Mouse (Mus musculus): Measurements from ENCODE around the gene Phf1.
"Not testable (repeated sequence)": the region's sequence is repeated elsewhere in the genome, so short reads cannot be mapped to it uniquely, and the experiment has no call there.

Gene Phf1

DNA sequence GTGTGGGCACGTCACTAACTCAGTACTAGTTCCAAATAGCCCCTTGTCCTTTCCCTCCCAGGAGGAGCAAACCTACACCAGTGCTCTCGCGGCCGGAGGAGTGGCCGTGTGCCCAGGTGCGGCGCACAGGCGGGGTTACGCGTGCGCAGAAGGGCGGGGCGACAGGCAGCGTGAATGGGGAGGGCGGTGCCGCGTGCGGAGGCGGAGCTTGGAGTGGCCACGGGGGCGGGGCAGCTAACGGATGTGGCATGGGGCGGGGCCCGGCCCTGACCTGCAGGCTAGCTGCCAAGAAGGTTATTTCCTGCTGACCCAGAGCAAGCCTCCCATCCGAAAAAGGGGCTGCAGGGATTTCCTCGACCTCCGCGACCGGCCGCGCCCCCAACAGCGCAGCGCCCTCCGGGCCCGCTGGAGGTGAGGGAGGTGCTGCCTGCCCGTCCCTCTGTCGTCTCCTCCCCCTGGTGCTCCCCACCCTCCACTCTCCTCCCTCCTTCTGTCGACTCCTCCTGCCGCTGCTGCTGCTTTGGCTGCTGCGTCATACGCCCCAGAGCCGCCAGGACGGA, at the start of gene Phf1:
TSS of gene Phf1 (plus strand) at position 214 of the 560 bp plus-strand sequence.
- peak; percentile 93 to 94 for DNase-seq (ENCODE audit: low spot score in 2 of 2)

DNA sequence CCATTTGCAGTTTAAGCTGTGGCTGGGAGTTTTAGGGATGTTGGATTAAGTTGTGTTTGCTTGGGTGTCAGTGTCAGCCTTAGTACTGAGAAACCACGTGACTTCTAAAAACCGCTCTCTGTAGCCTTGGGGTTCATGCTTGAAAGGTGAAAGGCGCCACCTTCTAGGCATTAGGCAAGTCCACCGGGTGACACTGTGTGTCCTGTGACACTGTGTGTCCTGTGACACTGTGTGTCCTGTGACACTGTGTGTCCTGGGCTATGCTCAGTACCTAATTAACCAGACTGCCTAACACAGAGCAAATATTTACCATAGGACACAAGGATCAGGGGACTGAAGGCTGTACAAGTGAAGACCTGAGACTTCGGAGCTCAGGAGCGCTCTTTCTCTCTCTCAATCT, 49.3 kb upstream of the Phf1 start:
- DNase-seq (ENCODE audit: low spot score in 2 of 2): no peak

DNA sequence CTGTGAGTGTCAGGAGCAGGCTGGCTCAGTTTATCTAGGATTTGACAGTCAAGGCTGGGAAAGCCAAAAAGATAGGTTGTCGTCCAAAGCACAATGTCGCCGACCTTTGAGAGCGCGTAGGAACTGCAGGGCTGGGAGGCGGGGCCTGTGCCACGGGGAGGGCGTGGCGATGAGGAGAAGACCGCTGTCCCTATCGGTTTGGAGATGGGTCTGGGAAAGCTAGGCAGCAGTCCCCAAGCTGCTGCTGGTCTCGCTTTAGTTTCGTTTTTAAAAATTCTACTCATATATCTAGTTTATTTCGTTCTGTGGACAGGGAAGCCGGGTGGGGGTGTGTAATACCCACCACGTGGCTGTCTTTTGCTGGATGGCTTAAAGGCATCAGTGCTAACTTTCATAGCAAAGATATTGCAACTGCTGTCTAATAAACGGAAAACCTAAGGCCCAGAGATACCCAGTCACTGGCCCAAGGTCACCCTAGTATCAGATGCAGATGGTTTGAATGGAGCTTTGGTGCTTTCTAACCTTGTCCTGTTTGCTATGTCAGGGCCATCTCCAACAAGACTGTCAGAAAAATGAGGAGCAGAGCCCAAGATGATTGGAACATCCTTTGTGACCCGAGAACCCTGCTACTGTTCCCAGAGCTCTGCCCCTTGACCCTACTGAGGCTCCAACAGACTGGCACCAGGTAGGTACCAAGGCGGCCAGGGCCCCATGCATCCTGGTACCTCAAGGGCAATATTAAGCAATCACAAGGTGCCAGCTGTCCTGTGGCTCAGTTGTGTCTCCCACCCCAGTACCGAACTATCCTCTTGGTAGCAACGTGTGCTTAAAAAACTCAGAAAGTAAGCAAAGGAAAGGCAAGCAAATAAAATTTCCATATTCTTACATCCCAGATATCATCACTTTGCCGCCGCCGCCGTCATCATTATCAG, 47.6 kb upstream of the Phf1 start:
- peak; percentile 27 to 37 for DNase-seq (ENCODE audit: low spot score in 2 of 2)

DNA sequence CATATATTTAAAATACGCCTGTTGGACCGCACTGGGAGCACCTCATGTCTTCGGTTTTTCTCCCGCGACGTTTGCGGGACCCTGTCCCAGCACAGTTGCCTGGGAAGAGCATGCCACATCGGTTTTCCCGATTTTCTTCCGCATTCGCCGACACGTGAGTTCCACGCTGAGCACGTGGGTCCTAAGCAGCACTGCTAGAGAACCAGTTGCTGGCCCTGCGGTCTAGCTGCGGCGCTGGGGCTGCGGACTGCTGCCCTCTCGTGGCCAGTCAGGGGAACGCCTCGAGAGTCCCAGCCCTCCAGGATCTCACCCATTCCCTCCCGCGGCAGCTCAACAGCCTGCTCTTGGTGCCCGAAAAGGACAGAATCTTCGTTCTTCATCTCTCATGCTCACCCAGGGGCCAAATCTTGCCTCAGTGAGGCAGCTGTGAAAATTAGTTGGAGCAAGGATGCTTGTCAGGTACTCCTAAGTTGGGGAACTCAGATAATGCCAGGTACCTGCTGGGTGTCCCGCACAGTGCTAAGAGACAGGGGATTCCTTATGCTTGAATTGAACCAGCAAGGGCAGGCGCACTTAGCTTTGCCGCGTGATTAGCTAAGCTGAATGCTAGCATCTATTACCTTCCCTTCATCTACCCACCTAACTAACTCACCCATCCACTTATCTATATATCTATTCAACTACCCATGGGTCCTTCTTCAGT, 46.7 kb upstream of the Phf1 start:
- DNase-seq (ENCODE audit: low spot score in 2 of 2): peak; percentile 73 to 74

DNA sequence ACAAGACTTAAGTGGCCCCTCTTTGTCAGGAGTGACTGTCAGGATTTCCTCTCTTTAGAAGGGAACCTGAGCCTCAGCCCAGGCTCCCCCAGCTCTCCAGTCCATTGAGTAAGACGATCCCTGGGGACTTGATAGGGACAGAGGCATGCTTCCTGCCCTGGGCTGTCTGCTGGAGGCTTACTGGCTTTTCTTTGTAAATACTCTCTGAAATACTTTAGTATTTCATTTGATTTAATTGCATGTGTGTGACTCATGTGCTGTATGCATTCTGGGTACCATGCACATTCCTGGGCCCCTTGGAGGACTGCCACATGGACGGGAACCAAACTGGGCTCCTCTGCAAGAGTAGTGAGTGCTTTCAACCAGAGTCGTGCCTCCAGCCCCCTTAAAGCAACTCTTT, 44.9 kb upstream of the Phf1 start:
- no peak for DNase-seq (ENCODE audit: low spot score in 2 of 2)

DNA sequence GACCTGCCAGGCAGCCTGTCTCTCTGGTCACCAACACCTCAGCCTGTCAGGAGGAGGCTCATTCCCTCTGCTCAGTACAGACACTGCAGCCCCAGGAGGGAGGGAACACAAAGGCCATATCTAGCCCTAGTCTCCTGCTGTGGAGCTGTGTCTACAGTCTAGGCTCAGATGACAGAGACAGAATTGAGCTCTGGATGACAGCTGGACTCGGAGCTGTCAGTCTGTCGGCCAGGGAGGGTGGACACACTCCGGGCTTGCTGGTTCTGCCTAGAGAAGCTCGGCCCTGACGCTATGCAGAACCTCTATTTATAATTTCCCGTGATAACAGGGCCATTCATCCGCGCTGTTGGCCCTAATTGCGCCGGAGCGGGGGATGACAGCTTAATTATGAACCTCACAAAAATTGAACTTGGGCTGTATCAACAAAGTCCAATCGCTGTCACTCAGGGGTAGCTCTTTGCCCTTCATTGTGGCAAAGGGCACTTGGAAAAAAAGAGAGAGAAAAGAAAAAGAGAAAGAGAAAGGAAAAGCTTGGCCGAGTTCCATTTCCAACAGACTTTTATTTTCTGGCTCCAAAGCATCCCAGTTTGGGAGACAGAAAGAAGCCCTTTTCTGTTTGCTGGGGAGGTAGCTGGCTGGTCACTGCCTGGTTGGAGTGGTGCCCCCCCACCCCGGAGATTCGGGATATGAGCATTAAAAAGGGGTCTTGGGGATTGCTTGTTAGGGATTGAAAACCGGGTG, 40.0 kb upstream of the Phf1 start:
- no peak for DNase-seq (ENCODE audit: low spot score in 2 of 2)

DNA sequence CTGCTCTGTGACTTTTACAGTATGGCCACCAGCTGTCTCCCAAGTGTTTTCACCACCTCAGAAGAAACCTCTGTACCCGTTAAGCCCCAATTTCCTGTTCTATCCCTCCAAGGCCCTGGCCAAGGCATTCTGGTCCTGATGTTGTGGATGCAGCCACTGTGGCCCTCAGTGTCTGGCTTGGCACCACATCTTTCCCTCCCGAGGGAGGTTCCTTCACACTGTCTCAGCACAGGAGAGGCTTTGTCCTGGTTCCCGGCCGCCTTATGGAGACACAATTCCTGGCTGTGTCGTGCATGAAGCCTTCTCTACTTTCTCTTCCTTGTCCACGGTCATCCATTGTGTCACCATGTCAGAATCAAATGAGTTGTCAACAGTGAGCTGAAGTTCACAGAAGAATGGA, 39.4 kb upstream of the Phf1 start:
- no peak for DNase-seq (ENCODE audit: low spot score in 2 of 2)

DNA sequence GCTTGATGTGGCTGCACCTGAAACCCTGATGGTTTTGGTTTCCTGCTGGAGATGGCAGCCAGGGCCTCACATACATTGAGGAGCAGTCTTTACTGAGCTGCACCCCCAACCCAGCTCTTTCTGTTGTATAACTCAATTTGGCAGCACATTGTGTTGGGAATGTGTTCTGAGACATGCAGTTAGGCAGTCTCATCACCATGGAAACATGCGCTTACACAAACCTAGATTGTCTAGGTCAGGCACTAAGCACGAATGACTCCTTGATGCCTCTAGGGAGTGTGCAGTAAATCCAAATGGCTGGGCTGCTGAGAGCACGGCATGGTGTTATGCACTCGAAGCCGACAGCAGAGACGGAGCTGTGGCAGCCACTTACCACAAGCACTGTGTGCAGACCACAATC, 38.5 kb upstream of the Phf1 start:
- peak; percentile 34 to 38 for DNase-seq (ENCODE audit: low spot score in 2 of 2)

DNA sequence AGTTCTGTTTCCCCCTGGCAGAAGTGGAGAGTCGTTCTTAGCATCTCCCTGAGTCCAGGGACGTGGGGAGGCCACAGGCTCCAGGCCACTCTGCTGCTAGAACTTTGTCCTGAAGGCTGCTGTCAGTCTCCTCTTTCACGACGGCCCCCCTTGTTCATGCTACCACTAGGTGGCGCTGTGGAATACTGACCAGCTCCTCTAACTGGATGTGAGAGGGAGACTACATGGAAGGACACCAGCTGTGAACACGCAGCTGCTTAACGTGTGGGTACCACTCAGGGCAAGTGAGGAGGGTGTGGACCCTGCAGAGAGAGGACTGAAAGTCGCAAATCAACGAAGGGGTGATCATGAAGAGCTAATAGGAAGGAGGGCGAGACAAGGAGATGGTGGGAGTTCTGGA, 37.3 kb upstream of the Phf1 start:
- DNase-seq (ENCODE audit: low spot score in 2 of 2): peak in 1 of 2 experiments; percentile 16

DNA sequence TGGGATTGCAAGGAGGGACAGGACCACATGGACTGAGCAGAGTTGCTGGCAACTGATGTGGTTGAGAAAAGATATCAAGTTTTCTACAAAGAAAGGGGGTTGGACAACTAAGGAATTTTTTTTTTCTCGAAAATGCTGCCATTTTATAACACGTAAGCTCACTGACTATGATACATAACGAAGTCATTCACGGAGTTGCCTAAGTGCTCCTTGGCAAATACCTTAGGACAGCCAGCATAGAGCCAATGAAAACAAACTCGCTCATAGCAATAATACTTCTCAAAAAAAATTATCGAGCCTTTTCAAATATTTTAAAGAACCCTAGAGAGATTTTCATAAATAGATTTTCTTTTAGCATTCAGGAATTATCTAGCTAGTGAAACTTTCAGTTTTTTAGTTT, 31.9 kb upstream of the Phf1 start:
- DNase-seq (ENCODE audit: low spot score in 2 of 2): no peak

DNA sequence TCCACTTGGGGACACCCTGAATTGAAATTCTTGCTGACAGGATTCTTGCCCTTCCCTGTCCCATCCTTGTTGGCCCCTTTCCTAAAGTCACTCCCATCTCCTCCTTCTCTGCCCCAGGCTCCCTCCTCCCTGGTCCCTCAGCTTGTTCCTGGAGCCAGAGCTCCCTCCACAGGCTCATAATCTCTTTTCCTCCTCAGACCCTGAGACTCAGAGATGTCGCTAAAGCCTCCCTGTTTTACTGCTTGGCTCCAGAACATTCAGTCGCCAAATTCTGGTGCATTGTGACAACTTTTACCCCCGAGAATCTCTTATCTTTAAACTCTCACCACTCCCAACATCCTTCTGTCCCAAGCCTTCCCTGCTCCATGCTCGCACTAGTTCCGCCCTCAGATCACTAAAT, 28.5 kb upstream of the Phf1 start:
- no peak for DNase-seq (ENCODE audit: low spot score in 2 of 2)

DNA sequence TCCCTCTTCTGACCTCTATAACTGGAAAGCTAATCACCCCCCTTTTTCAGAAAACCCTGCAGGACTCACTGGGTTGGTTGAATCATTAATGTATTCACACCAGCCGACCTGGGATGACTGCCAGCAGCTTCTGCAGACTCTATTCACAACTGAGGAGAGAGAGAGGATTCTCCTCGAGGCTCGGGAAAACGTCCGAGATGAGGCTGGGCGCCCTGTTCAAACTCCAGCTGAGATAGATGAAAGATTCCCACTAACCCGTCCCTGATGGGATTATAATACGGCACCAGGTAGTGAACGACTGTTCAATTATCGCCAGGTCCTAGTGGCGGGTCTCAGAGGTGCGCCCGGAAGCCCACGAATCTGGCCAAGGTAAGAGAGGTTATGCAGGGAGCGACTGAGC, 25.3 kb upstream of the Phf1 start:
- DNase-seq (ENCODE audit: low spot score in 2 of 2): not testable (repeated sequence)

DNA sequence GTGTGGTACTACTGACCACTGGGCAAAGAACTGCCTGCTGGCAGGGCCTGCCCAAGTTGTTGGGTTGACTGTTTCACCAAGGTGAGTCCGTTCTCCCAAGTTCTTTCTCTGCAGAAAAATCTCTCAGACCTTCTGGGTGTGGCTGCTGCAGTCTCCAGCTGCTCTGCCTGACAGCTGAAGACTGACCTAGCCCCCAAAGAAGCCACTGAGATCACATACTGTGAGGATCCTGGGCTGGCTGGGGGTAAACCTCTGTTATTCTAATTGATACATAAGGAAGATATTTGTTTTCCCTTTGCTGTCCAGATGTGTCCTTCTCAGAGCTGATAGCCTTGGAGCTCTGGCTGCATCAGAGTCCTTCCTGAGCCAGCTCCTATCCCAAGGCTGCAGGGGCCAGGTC, 17.6 kb upstream of the Phf1 start:
- no peak for DNase-seq (ENCODE audit: low spot score in 2 of 2)

DNA sequence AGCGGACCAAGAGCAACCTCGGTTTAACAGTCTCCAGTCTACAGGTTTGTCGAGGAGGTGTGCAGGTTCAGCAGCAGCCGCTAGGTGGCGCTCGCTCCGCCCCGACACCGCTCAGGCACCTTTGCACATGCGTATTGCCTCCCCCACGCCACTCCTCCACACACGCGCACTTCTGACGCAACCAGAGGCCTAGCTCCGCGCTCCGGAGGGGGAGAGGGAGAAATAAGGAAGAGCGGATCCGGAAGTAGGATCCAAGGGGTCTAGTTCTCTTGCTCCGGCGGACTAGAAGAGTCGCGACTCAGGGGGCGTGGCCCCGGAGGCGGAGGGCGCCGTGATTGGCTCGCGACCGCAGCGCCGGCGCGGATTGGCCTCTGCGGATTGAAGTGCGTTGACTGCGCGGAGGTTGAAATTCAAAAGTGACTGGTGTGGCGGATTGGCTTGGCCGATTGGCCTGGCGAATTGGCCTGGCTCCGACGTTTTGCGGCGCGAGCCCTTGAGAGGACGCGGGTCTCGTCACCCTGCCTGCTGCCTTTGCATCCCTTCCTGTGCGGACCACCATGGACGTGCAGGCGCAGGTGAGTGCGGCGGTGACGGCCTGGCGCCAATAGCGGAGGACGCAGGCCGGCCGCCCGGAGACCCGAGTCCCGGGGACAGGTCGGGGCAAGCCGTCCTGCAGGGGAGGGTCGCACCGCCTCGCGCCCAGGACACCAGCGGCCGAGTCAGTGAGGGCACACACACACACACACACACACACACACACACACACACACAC, 16.0 kb upstream of the Phf1 start, which contains the start of gene Kifc5b:
TSS of gene Kifc5b (plus strand) at position 381 of the 772 bp plus-strand sequence.
- DNase-seq (ENCODE audit: low spot score in 2 of 2): peak; percentile 99

DNA sequence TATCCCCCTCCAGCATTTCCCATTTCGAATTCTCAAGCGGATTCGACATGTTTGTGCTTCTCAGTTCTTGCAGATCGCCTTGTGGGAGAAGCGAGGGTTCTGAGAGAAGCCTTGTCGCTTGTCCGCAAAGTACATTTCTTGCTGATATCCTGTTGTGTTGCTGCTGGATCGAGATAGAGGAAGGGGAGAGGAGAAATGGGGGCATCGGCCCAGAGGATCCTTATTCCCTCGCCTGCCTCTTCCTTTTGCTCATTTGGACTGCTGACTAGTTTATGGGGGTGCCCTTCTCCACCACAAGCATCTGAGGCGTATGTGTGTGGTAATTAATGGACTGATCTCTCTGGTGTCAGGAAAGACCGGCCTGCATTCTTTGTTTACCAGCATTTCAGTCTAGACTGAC, 15.3 kb upstream of the Phf1 start:
- not testable (repeated sequence) for DNase-seq (ENCODE audit: low spot score in 2 of 2)

DNA sequence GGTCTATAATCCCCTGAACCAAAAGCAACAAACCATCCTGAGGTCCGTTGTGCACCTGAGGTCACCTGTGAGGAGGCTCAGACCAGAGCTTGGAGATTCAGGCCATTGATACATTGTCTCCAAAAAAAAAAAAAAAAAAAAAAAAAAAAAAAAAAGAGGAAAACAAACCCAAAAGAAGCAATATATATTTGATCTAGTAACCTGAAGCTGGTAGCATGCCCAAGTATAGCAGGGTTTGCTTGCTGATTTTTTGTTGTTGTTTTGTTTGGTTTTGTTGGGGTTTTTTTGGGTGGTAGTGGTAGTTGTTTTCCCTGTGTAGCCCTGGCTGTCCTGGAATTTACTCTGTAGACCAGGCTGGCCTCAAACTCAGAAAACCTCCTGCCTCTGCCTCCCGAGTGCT, 14.5 kb upstream of the Phf1 start:
- DNase-seq (ENCODE audit: low spot score in 2 of 2): no peak

DNA sequence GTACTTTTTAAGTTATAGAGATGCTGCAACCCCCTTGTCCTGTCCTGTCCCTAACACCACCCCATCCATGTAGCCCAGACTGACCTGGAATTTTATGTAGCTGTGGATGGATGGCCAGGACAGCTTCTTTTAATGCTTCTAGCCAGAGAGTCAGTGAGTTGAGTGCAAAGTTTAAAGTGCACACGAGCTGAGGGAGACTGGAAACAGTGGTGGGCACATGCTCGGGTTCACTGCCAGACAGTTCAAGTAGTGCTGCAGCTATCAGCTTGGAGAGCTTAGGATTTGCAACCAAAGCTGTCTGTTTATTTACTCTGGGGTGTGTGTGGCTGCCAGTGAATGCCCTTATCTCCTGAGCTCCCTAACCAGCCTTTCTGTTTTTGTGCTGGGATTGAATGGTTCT, 13.3 kb upstream of the Phf1 start:
- not testable (repeated sequence) for DNase-seq (ENCODE audit: low spot score in 2 of 2)

DNA sequence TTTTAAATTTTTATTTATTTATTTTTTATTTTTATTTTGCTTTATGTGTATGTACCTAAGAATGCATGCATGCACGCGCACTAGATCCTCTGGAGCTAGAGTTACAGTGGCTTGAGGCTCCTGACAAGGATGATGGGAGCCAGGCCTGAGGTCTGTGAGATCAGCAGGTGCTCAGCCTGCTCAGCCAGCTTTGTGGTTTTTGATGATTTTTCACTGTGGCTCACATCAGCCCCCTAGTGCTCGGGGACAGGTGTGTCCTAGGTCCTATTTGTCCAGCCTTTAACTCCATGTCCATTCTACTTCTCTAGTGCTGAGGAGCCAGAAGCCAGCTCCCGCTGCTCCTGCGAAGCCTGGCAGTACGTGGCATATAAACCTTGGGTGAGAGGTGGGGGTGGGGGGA, 10.5 kb upstream of the Phf1 start:
- not testable (repeated sequence) for DNase-seq (ENCODE audit: low spot score in 2 of 2)

DNA sequence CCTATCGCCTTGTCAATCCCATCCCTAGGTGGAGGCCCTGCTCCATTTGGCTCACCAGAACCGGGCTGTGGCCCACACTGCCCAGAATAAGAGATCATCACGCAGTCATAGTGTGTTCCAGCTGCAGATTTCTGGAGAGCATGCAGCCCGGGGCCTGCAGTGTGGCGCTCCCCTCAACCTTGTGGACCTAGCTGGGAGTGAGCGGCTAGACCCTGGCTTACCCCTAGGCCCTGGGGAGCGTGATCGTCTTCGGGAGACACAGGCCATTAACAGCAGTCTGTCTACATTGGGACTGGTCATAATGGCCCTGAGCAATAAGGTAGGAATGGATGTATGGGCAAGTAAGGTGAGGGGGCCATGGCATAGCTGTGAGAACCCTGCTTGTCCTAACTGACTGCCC, 7.4 kb upstream of the Phf1 start:
- DNase-seq (ENCODE audit: low spot score in 2 of 2): not testable (repeated sequence)

DNA sequence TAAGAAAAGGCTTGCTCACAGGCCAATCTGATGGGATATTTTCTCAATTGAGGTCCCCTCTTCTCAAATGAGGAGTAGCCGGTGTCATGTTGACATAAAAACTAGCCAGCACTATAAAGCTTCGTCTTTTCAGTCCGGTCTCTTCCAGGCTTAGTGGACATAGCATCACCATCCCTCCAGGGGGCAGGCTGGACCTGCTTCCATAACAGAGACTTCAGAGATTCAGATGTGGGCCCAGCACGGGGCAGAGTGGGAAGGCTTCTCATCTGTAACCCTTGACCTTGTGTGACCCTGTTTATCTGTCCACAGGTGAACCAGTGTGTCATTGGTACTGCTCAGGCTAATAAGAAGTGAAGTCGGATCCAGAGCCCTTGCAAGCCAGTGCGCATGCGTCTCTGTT, 1.1 kb upstream of the Phf1 start:
- peak in 1 of 2 experiments; percentile 35 for DNase-seq (ENCODE audit: low spot score in 2 of 2)

DNA sequence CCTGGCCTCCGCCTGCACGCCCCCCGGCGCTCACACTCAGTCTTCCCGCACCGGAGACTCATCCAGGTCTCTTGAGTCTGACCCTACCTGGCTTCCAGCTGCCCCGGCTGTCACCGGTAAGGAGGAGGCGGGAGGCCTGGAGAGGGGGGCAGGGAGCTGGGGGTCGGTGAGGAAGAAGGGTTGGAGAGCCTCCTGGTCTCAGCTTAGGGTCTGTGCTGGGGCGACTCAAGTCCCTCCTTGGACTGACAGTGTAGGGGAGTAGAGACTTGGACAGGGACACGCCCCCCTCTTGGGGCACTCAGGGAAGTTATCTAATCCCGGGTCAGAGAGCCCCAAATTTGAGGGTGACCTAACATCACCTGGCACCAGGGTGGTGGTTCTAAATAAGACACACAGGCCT, 567 bp downstream of the Phf1 start:
- no peak for DNase-seq (ENCODE audit: low spot score in 2 of 2)
